Mouse (Mus musculus): ENCODE results near the gene Shc4. TPM values are rescaled to one million over a fixed set of nuclear protein-coding genes. Genes with fewer than 3 reads are reported as not detected.
A peak's percentile ranks its signal among the peaks of the same experiment; 100 is the strongest.

The Shc4 gene
- total RNA-seq, 2 experiments from 2014 or later, result 5.8 to 7.3 TPM

- no peak for DNase-seq (ENCODE audit: low spot score in 2 of 2)
Observed at GRCm38 (mm10) chr2:125650038-125650437, 73.9 kb downstream of the Shc4 start.

DNA sequence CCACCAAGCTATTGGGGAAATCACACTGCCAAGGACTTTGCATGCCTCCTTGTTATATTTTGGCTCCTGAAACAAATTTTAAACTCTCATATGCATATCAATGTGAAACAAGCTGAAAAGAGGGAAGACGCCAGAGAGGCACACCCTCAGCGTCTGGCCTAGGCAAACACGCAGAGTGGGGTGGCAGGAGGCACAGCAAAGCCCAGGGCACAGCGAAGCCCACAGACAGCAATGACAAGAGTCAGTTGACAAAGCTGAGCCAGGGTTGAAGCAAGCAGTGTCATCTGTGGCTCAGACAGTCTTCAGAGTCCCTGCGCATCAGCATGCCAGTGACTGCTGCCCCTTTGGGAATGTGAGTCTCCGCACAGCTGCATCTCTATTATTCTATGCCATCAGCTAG lies 79.0 kb downstream of the Shc4 start:
- no peak for DNase-seq (ENCODE audit: low spot score in 2 of 2)

- DNase-seq (ENCODE audit: low spot score in 2 of 2), result no peak
Observed at GRCm38 (mm10) chr2:125637331-125637730, 86.6 kb downstream of the Shc4 start.

DNA sequence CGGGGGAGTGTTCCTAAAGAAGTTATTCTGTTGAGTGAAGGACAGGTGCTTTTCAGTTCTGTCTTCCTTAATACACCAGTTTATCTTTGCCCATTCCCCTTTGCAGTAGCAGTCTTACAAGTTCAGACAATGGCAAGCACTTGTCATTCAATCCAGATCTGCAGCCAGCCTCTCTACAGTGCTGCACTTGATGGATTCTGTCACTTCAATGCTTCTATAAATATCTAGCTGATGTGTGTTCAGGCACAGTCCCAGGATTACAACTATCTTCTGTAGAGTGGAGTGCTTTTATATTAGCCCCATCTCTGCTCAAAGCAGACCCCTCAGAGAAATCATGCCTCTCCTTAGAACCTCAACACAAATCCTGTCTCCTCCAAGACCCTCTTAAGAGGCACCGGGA lies 93.9 kb downstream of the Shc4 start:
- no peak for DNase-seq (ENCODE audit: low spot score in 2 of 2)

DNA sequence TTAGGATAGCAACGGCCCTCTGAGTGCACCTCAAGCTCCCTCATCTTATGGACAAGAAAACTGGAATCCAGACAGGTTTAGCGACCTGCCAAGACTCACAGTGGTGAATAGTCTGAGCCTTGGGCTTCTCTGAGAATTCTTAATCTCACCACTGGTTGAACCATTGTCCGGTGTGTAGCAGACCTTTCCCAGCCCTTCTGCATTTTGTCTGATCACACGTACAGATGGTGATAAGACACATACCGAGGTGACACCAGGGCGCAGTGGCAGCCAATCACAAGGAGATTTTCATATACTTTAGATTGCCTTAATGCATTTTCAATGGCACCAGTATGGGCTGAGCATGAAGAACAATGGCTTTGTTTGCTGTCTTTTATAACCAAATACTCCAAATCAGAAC lies 95.5 kb downstream of the Shc4 start:
- DNase-seq (ENCODE audit: low spot score in 2 of 2), result no peak

DNA sequence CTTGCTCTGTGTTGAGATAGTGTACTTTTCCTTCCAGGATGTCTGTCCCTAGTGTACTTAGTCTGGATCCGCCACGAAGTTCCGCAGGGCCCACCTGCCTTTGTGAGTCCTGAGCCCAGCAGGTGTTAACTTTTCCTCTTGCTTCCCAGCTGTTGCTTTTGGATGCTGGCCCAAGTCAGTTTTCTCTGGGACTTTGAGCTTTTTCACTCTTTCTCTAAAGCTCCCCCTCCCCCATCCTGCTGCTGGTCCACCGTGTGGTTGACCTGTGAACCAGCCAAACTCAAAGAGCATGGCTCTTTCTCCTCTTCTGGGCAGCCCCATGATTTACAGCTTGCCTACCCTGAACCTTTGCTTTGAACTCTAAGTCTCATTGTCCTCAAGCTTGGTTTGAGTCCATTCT lies 97.4 kb downstream of the Shc4 start:
- no peak for DNase-seq (ENCODE audit: low spot score in 2 of 2)

DNA sequence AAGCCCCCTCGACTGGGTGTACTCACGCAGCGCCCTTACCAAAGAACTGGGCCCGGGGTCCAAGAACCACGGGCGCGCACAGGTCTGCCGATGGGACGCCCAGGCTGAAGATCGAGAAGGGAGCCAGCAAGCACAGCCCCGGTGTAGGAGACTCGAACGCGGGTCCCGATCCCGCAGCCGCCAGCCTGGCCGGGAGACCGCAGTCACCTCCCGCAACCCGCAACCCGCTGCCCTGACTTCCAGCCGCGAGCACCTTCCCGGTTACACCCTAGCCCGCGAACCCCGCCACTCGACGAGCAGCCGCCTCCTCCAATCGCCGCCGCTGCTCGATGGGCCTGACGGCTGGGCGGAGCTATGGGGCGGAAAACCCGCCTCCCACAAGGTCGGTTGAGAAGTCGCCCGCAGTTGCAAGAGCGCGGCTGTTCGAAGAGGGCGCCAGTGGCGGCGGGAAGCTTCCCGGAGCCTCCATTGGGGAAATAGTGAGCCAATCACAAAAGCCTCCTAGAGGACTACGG lies 99.1 kb downstream of the Shc4 start, which contains the start of gene Cep152:
Cep152 (minus strand) TSS at position 277 of the 515 bp plus-strand sequence.
- peak; percentile 94 to 97 for DNase-seq (ENCODE audit: low spot score in 2 of 2)

DNA sequence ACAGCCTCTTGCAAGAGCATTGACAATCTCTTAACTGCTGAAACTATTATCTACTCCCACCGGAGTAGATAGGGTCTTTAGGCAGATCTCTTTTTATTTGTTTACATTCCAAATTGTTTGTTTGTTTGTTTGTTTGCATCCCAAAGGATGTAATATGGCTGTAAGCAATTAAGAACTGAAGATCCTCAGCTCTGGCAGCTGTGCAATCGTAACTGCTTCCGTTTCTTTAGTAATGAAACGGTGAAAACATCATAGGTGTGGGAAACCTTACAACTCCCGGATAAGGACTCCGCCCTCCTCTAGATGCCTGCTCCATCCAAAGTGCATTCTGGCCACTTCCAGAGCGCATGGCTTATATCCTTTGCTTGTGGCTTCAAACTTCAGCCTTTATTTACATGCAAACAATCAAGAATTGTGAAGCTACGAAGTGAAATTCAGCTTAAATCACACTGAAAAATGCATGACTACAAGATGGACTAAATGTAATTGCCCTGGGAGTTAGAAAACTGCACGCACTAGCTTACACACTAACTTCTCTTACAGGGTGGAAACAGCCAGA lies 99.7 kb downstream of the Shc4 start:
- DNase-seq (ENCODE audit: low spot score in 2 of 2), result no peak

- DNase-seq (ENCODE audit: low spot score in 2 of 2), result no peak
Observed at GRCm38 (mm10) chr2:125623211-125623610, 100.7 kb downstream of the Shc4 start.

- no peak for DNase-seq (ENCODE audit: low spot score in 2 of 2)
Observed at GRCm38 (mm10) chr2:125620213-125620907, 103.6 kb downstream of the Shc4 start.

DNA sequence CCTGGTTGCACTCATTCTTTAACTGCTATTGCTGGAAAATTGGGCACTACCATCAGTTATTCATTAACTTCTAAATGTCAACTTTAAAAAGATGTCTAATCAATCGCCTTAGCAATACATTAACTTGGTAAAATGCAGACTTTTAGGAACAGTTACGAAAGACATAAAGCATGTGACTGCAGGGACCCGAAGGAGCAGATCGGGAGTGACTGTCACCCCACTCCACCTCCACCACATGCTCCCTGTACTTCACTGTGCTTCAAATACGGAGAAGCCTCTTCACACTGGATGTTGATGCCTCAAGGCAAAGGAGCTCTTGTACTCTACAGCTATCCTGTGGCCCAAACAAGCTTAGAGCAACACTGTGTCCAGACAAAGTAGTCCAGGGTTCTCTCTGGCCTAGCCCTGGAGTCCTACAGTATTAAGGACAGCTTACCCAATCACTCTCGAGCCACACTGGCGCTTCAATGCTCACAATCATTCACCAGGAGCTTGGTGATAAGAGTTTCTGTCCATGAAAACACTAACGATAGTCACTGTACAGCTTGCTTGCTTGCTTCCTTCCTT lies 108.0 kb downstream of the Shc4 start:
- no peak for DNase-seq (ENCODE audit: low spot score in 2 of 2)

GRCm38 (mm10) chr2:125615440-125615839 lies 108.5 kb downstream of the Shc4 start:
- DNase-seq (ENCODE audit: low spot score in 2 of 2), result no peak

DNA sequence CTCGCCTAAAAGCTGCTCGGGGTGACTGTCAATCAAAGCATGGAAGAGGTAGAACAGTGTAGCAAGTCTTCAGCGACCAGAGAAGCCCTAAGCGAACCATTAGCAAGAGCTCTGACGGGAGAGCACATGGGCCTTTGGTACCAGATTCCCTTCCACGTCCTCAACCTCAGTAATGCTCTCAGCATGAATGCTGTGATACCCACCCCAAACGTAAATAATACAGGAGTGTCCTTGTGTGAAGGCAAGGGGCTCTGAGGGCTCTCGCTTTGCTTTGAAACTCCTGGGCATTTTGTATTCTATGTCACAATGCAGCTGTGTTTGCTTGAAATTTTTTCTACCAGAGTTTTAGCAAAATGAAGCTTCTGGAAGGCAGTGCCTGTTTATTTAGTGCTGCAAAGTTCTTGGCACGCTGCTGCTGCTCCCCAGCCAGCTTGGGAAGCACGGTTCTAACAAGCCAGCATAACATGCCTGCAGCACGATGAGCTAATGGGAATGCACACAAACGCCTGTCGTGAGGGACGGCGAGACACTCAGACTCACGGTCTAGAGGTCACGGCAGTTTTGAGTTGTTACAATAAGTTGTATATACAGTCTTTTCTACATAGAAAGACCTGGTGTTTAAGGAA lies 117.6 kb downstream of the Shc4 start:
- peak; percentile 47 to 79 for DNase-seq (ENCODE audit: low spot score in 2 of 2)

GRCm38 (mm10) chr2:125604646-125605045 lies 119.3 kb downstream of the Shc4 start:
- DNase-seq (ENCODE audit: low spot score in 2 of 2), result peak in 1 of 2 experiments; percentile 66

GRCm38 (mm10) chr2:125602970-125603369 lies 121.0 kb downstream of the Shc4 start:
- DNase-seq (ENCODE audit: low spot score in 2 of 2), result no peak

- DNase-seq (ENCODE audit: low spot score in 2 of 2), result no peak
Observed at GRCm38 (mm10) chr2:125598958-125599357, 125.0 kb downstream of the Shc4 start.

GRCm38 (mm10) chr2:125598251-125598650 lies 125.7 kb downstream of the Shc4 start:
- DNase-seq (ENCODE audit: low spot score in 2 of 2), result no peak

- DNase-seq (ENCODE audit: low spot score in 2 of 2), result no peak
Observed at GRCm38 (mm10) chr2:125594786-125595185, 129.2 kb downstream of the Shc4 start.

GRCm38 (mm10) chr2:125594072-125594471 lies 129.9 kb downstream of the Shc4 start:
- DNase-seq (ENCODE audit: low spot score in 2 of 2), result no peak

DNA sequence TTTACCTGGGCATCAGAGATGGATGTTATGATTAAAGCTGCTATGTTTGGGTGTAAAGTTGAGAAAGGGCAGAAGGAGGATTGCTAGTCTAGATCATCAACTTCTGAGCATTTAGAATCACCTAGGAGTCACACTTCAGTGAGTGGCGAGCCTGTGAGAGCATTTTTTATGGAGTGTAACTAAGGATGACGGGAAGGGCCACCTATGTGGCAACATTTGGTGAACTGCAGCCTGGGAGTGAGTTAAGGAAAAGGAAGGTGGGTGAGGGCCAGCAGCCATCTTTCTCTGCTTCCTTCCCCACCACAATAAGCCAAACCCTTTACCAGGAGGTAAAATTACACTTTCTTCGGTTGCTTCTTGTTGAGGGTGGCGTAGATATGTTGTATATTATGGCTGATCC lies 132.1 kb downstream of the Shc4 start:
- DNase-seq (ENCODE audit: low spot score in 2 of 2), result no peak

- DNase-seq (ENCODE audit: low spot score in 2 of 2), result no peak
Observed at GRCm38 (mm10) chr2:125589287-125589686, 134.7 kb downstream of the Shc4 start.

GRCm38 (mm10) chr2:125581081-125581480 lies 142.9 kb downstream of the Shc4 start:
- no peak for DNase-seq (ENCODE audit: low spot score in 2 of 2)

Measured in layer of hippocampus, postnatal 14 days (tissue).